Mouse (Mus musculus) gonadal fat pad, adult 2 months (tissue): Measurements from ENCODE around the gene Olfr772. TPM values are rescaled to one million over a fixed set of nuclear protein-coding genes. Genes with fewer than 3 reads are reported as not detected.
"Not testable (repeated sequence)": the region's sequence is repeated elsewhere in the genome, so short reads cannot be mapped to it uniquely, and the experiment has no call there.

Experiments
- DNase-seq: peaks from one replicate; pipeline ENCODE4 v3.0.0-alpha.2; 2012; ENCODE audit warnings: low read depth
- polyA plus RNA-seq: library from polyadenylated mRNA; depleted of rRNA; stranded (reverse); fragments of >200 nt; gene quantifications from 2 replicates; pipeline ENCODE4 v1.2.3, GENCODE M21; 2012; rRNA removed

Gene Olfr772
- polyA plus RNA-seq = not detected in 2 replicates

DNA sequence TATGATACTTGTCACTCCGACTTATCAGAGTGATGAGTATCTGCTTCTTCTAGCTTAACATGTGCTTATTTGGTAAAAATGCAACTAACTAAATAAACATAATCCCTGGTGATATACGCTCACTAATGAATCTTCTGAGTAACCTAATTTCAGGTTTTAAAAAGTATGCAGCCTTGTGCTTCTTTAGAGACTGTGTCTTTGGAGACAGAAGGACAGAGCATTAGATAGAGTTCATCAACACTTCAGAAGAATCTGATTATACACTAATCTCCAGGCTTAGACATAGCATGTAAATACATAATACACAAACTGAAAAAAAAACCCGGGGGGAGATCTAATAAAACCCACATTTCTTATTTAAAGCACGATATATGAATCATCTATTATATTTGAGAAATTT, at the start of gene Olfr772:
Olfr772 (minus strand) TSS at position 101 of the 400 bp plus-strand sequence.
- DNase-seq = not testable (repeated sequence)

DNA sequence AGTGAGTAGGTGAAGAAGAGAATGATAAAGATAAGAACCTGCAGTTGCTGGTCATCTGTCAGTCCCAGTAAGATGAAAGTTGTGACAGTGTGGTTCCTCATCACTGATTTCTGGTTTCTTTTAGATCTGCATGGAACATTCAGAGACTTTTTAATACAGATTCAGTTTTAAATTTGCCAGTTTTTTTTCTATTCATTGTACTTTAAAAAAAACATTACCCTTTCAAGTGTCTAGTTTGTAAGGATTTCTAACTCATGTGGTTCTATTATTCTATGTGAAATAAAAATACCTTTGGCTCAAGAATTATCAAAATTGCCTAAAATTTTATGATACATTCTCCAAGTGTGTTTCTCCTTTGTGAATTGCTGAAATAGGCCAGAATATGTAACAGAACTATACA, 9.6 kb upstream of the Olfr772 start, which contains the start of gene Olfr773:
Olfr773 (minus strand) TSS at position 101 of the 400 bp plus-strand sequence.
- not testable (repeated sequence) for DNase-seq

DNA sequence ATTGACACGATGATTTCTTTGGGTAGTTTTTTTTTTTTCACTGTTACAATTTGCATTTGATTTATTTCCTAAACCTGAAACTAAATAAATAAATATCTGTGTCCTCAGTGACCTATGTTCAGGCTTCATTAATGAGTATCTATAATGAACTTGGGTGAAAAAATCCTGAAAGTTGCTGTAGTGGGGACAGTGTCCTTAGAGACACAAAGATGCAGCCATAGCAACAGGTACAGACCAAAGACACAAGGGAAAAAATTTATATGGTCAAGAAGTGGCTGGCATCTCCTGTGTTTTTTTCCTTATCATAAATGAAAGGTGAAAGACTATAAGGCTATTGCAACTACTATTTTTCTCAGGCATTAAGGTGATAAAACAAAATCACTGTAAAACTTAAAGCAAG, 13.1 kb downstream of the Olfr772 start, which contains the start of gene Olfr771:
Olfr771 (minus strand) TSS at position 101 of the 400 bp plus-strand sequence.
- DNase-seq = no peak

DNA sequence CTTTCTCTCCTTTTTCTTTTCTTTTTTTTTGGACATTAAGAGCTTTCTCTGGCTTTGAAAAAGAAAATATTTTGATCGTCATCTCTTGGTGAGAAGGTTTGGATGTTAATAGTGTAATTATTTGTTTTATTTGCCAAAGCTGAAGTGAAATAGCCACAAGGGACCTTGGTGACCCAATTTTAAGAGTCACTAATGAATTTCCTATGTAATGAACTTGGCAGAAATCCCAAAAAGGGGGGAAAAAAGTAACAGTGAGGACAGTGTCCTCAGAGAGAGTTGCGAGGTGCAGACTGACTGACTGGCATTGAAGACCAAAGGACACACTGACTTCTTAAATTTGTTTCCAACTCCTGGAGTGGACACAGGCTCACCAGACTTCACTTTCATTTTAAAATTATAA, 38.8 kb downstream of the Olfr772 start, which contains the start of gene Olfr770:
Olfr770 (minus strand) TSS at position 101 of the 400 bp plus-strand sequence.
- DNase-seq = no peak

Other genes with a start within 250 kb of the Olfr772 start
- 85.0 and 170 TPM in 2 replicates for gene Itga7, start 244.1 kb downstream of the Olfr772 start, polyA plus RNA-seq
- gene Mettl7b, start 216.9 kb downstream of the Olfr772 start, polyA plus RNA-seq = 3.9 and 6.2 TPM in 2 replicates
- not detected in 2 replicates for gene Olfr9, start 188.5 kb downstream of the Olfr772 start, polyA plus RNA-seq
- gene Olfr763, start 167.1 kb downstream of the Olfr772 start, polyA plus RNA-seq = not detected in 2 replicates
- gene Olfr764-ps1, start 138.0 kb downstream of the Olfr772 start, polyA plus RNA-seq = not detected in 2 replicates
- gene Olfr765, start 127.9 kb downstream of the Olfr772 start, polyA plus RNA-seq = not detected in 2 replicates
- not detected in 2 replicates for gene Olfr766-ps1, start 108.9 kb downstream of the Olfr772 start, polyA plus RNA-seq
- gene Olfr767, start 95.0 kb downstream of the Olfr772 start, polyA plus RNA-seq = not detected in 2 replicates
- not detected in 2 replicates for gene Olfr768, start 78.5 kb downstream of the Olfr772 start, polyA plus RNA-seq
- gene Olfr769, start 60.1 kb downstream of the Olfr772 start, polyA plus RNA-seq = not detected in 2 replicates
- gene Olfr770, start 38.9 kb downstream of the Olfr772 start, polyA plus RNA-seq = not detected in 2 replicates
- gene Olfr771, start 13.2 kb downstream of the Olfr772 start, polyA plus RNA-seq = not detected in 2 replicates
- not detected in 2 replicates for gene Olfr773, start 9.5 kb upstream of the Olfr772 start, polyA plus RNA-seq
- gene Olfr774, start 58.3 kb upstream of the Olfr772 start, polyA plus RNA-seq = not detected in 2 replicates
- not detected in 2 replicates for gene Olfr775, start 70.5 kb upstream of the Olfr772 start, polyA plus RNA-seq
- gene Olfr776, start 81.2 kb upstream of the Olfr772 start, polyA plus RNA-seq = not detected in 2 replicates
- not detected in 2 replicates for gene Olfr777, start 93.6 kb upstream of the Olfr772 start, polyA plus RNA-seq
- gene Olfr780, start 140.2 kb upstream of the Olfr772 start, polyA plus RNA-seq = not detected in 2 replicates
- gene Olfr781, start 150.9 kb upstream of the Olfr772 start, polyA plus RNA-seq = not detected in 2 replicates
- gene Olfr782, start 170.9 kb upstream of the Olfr772 start, polyA plus RNA-seq = not detected in 2 replicates
- 0.03 and 0.05 TPM in 2 replicates for gene Olfr784, start 206.2 kb upstream of the Olfr772 start, polyA plus RNA-seq
- not detected in 2 replicates for gene Olfr785, start 227.5 kb upstream of the Olfr772 start, polyA plus RNA-seq
- not detected in 2 replicates for gene Olfr786, start 249.4 kb upstream of the Olfr772 start, polyA plus RNA-seq